Mouse (Mus musculus) cortical plate, adult 2 months (tissue): ENCODE results near the gene Cnot2.

Experiments used
- CTCF ChIP-seq: fragments of 200-500 bp; IDR thresholded peaks from 2 replicates; pipeline ENCODE4 v1.5.1; 2011; ENCODE audit warnings: mild to moderate bottlenecking, control low read depth, low read length; ENCODE audit not compliant: insufficient read depth; ENCODE audit errors: extremely low read depth
- POLR2A ChIP-seq: fragments of 200-500 bp; IDR thresholded peaks from 2 replicates; pipeline ENCODE4 v1.6.1; 2011; ENCODE audit warnings: mild to moderate bottlenecking, low read length, control low read depth; ENCODE audit not compliant: insufficient read depth; ENCODE audit errors: extremely low read depth

- TF ChIP-seq CTCF (no peak), POLR2A (no peak)
Measured at GRCm38 (mm10) chr10:116505303-116506014, 75.9 kb downstream of the Cnot2 start.
